Mouse (Mus musculus) forebrain, postnatal 0 days (tissue): ENCODE measurements around the gene Lamb2. TPM values are rescaled to one million over a fixed set of nuclear protein-coding genes. Genes with fewer than 3 reads are reported as not detected.

ENCODE experiments used
- ATAC-seq: fragments of 200-750 bp; cut with Nextera tagmentation; 2 replicates; pipeline ENCODE4 v1.8.0; 2017; ENCODE audit warnings: mild to moderate bottlenecking, moderate library complexity
- DNase-seq: peaks from one replicate; pipeline ENCODE4 v3.0.0-alpha.2; 2015
- H3K27ac ChIP-seq: fragments of 300-500 bp; sonication (generic); 2 replicates; pipeline ENCODE4 v1.5.1; 2014; ENCODE audit warnings: low read depth, mild to moderate bottlenecking, antibody characterized with exemption, low read length, moderate library complexity, mixed read lengths
- H3K27me3 ChIP-seq: fragments of 300-500 bp; sonication (generic); 2 replicates; pipeline ENCODE4 v1.6.1; 2014; ENCODE audit warnings: mild to moderate bottlenecking, low read length, mixed read lengths; ENCODE audit not compliant: insufficient read depth
- H3K36me3 ChIP-seq: fragments of 300-500 bp; sonication (generic); 2 replicates; pipeline ENCODE4 v1.6.1; 2014; ENCODE audit warnings: mild to moderate bottlenecking, moderate library complexity; ENCODE audit not compliant: insufficient read depth
- H3K4me1 ChIP-seq: fragments of 300-500 bp; sonication (generic); 2 replicates; pipeline ENCODE4 v1.6.1; 2014; ENCODE audit warnings: antibody characterized with exemption; ENCODE audit not compliant: insufficient read depth
- H3K4me2 ChIP-seq: fragments of 300-500 bp; sonication (generic); 2 replicates; pipeline ENCODE4 v1.6.1; 2014; ENCODE audit warnings: low read depth, mild to moderate bottlenecking, moderate library complexity
- H3K4me3 ChIP-seq: fragments of 300-500 bp; sonication (generic); 2 replicates; pipeline ENCODE4 v1.5.1; 2014; ENCODE audit warnings: low read depth, low read length, mixed read lengths
- H3K9ac ChIP-seq: fragments of 300-500 bp; sonication (generic); 2 replicates; pipeline ENCODE4 v1.6.1; 2014; ENCODE audit warnings: mild to moderate bottlenecking
- H3K9me3 ChIP-seq: fragments of 300-500 bp; sonication (generic); 2 replicates; pipeline ENCODE4 v1.6.1; 2016; ENCODE audit warnings: low read length
- CTCF ChIP-seq: sonication (generic); IDR thresholded peaks from 2 replicates; pipeline ENCODE4 v1.5.1; 2016; ENCODE audit warnings: antibody characterized with exemption, control low read depth, low read depth
- WGBS: fragments of 180-500 bp; shearing (Covaris S2); extraction: QIAGEN DNeasy Blood & Tissue Kit; methylation state at CpG from one replicate; pipeline ENCODE4 v1.1.7; 2014; 5-methylcytosine and 5-hydroxymethylcytosine counted together
- polyA plus RNA-seq: library from polyadenylated mRNA; unstranded; fragments of >200 nt; fragmentation: Nextera tagmentation; extraction: Ambion mirVana; gene quantifications from 2 replicates; pipeline ENCODE4 v1.2.1, GENCODE M21; 2015
- total RNA-seq: library from RNA; depleted of rRNA; stranded (reverse); fragments of >200 nt; gene quantifications from 2 replicates; pipeline ENCODE4 v1.2.3, GENCODE M21; 2014

The Lamb2 gene
- total and polyA plus RNA-seq, 2 experiments from 2014 or later = 12.5 to 36.3 TPM

- no peak overlapping the region for H3K9ac ChIP-seq
- H3K27ac ChIP-seq = no peak overlapping the region
- H3K27me3 ChIP-seq = no peaks in the 10 kb centered on the region
- H3K4me1 ChIP-seq = peaks cover 1% of the 10 kb centered on the region; the same call in 1 of the 2 replicates
- H3K4me3 ChIP-seq = no peak overlapping the region
- ATAC-seq (no peak), DNase-seq (no peak)
- no peak for TF ChIP-seq CTCF
- H3K36me3 ChIP-seq = no peaks in the 10 kb centered on the region
- 95% methylated on average over 15 of the region's 15 CpGs for WGBS
- no peak overlapping the region for H3K4me2 ChIP-seq
- H3K9me3 ChIP-seq = no peaks in the 10 kb centered on the region
Observed at GRCm38 (mm10) chr9:108484021-108484420, 4.5 kb downstream of the Lamb2 start.

- no peak overlapping the region for H3K4me3 ChIP-seq
- no peak overlapping the region for H3K9ac ChIP-seq
- DNase-seq = no peak
- H3K4me2 ChIP-seq = no peak overlapping the region
- H3K4me1 ChIP-seq = 0 out of 2 replicates have a peak, but pooled peaks cover 5% of the 10 kb centered on the region
- H3K27me3 ChIP-seq = no peaks in the 10 kb centered on the region
- no peaks in the 10 kb centered on the region for H3K9me3 ChIP-seq
- no peak for TF ChIP-seq CTCF
- H3K36me3 ChIP-seq = no peaks in the 10 kb centered on the region
- 97% methylated on average over 19 of the region's 19 CpGs for WGBS
- no peak for ATAC-seq
- no peak overlapping the region for H3K27ac ChIP-seq
Observed at GRCm38 (mm10) chr9:108485301-108485875, 5.9 kb downstream of the Lamb2 start.

GRCm38 (mm10) chr9:108486973-108487530, 7.5 kb downstream of the Lamb2 start:
- no peak for ATAC-seq

GRCm38 (mm10) chr9:108488403-108488802, 8.9 kb downstream of the Lamb2 start:
- no peak overlapping the region for H3K27ac ChIP-seq
- no peak for TF ChIP-seq CTCF
- H3K4me1 ChIP-seq = 0 out of 2 replicates have a peak, but pooled peaks cover 5% of the 10 kb centered on the region
- H3K9me3 ChIP-seq = no peaks in the 10 kb centered on the region
- H3K9ac ChIP-seq = no peak overlapping the region
- WGBS = 96% methylated on average over 17 of the region's 17 CpGs
- peaks cover 12% of the 10 kb centered on the region for H3K36me3 ChIP-seq
- H3K4me2 ChIP-seq = no peak overlapping the region
- H3K27me3 ChIP-seq = no peaks in the 10 kb centered on the region
- no peak overlapping the region for H3K4me3 ChIP-seq
- no peak for DNase-seq
- ATAC-seq = no peak

More at GRCm38 (mm10) chr9:108486973-108487530, 7.5 kb downstream of the Lamb2 start:
- H3K36me3 ChIP-seq = 0 out of 2 replicates have a peak, but pooled peaks cover under 1% of the 10 kb centered on the region
- 95% methylated on average over 8 of the region's 8 CpGs for WGBS
- H3K4me1 ChIP-seq = 0 out of 2 replicates have a peak, but pooled peaks cover 5% of the 10 kb centered on the region
- H3K27ac ChIP-seq = no peak overlapping the region
- H3K4me3 ChIP-seq = no peak overlapping the region
- no peak overlapping the region for H3K9ac ChIP-seq
- no peak for DNase-seq
- no peaks in the 10 kb centered on the region for H3K9me3 ChIP-seq
- H3K4me2 ChIP-seq = no peak overlapping the region
- H3K27me3 ChIP-seq = no peaks in the 10 kb centered on the region
- no peak for TF ChIP-seq CTCF

- H3K4me3 ChIP-seq = no peak overlapping the region
- no peak overlapping the region for H3K9ac ChIP-seq
- no peak overlapping the region for H3K4me2 ChIP-seq
- TF ChIP-seq CTCF = no peak
- ATAC-seq = no peak
- H3K36me3 ChIP-seq = peaks cover 20% of the 10 kb centered on the region
- no peak overlapping the region for H3K27ac ChIP-seq
- H3K27me3 ChIP-seq = no peaks in the 10 kb centered on the region
- DNase-seq = no peak
- H3K4me1 ChIP-seq = 0 out of 2 replicates have a peak, but pooled peaks cover 5% of the 10 kb centered on the region
- no peaks in the 10 kb centered on the region for H3K9me3 ChIP-seq
- WGBS = 97% methylated on average over 20 of the region's 20 CpGs
Observed at GRCm38 (mm10) chr9:108489215-108489614, 9.7 kb downstream of the Lamb2 start.

- Histone ChIP-seq H3K27me3 (no peaks in the 10 kb centered on the region), H3K9me3 (no peaks in the 10 kb centered on the region), H3K27ac (peak overlapping the region; percentile 93), H3K4me2 (peak overlapping the region; percentile 79), H3K9ac (peak overlapping the region; percentile 92), H3K4me3 (peak overlapping the region; percentile 98), H3K4me1 (0 out of 2 replicates have a peak, but pooled peaks cover 5% of the 10 kb centered on the region), H3K36me3 (peaks cover 27% of the 10 kb centered on the region)
- DNase-seq (no peak), ATAC-seq (0 out of 2 replicates have a peak, but pooled peaks have one; percentile 0)
- no peak for TF ChIP-seq CTCF
- 60% methylated on average over 26 of the region's 26 CpGs for WGBS
Observed at GRCm38 (mm10) chr9:108489702-108490558, 10.4 kb downstream of the Lamb2 start.
